Mouse (Mus musculus) olfactory bulb, adult 2 months (tissue): Measurements from ENCODE around the gene Hadh.

ENCODE experiments used
- CTCF ChIP-seq: fragments of 200-500 bp; IDR thresholded peaks from 2 replicates; pipeline ENCODE4 v1.5.1; 2012; ENCODE audit warnings: low read depth, mild to moderate bottlenecking, low read length, moderate library complexity; ENCODE audit not compliant: insufficient read depth
- POLR2A ChIP-seq: fragments of 200-500 bp; IDR thresholded peaks from 2 replicates; pipeline ENCODE4 v1.6.1; 2012; ENCODE audit warnings: mild to moderate bottlenecking, low read depth, low read length, moderate library complexity; ENCODE audit not compliant: insufficient read depth

- TF ChIP-seq CTCF: no peak
- no peak for TF ChIP-seq POLR2A
Observed at GRCm38 (mm10) chr3:131250283-131250682, 21.6 kb downstream of the Hadh start.
